Mouse (Mus musculus) left cerebral cortex, adult 18-20 months (tissue): ENCODE data around the gene Hivep1. TPM values are rescaled to one million over a fixed set of nuclear protein-coding genes. Genes with fewer than 3 reads are reported as not detected.

Experiments used
- DNase-seq, 2 experiments: peaks; one replicate each; pipeline ENCODE4 v3.0.0; 2021 to 2022; ENCODE audit warnings: low spot score in 2 of 2, mixed read lengths in 1 of 2
- total RNA-seq, 2 experiments: library from RNA; stranded (reverse); gene quantifications; 2 replicates each; pipeline ENCODE4 v1.2.3; 2021

Gene Hivep1
- total RNA-seq, 2 experiments from 2014 or later, result 69.0 to 78.6 TPM

- DNase-seq, result no peak
Observed at GRCm38 (mm10) chr13:42073285-42073684, 21.5 kb downstream of the Hivep1 start.

GRCm38 (mm10) chr13:42075546-42075945 lies 23.7 kb downstream of the Hivep1 start:
- no peak for DNase-seq

- no peak for DNase-seq
Observed at GRCm38 (mm10) chr13:42076751-42077302, 25.0 kb downstream of the Hivep1 start.

GRCm38 (mm10) chr13:42077629-42078028 lies 25.8 kb downstream of the Hivep1 start:
- DNase-seq, result no peak

- no peak for DNase-seq
Observed at GRCm38 (mm10) chr13:42080131-42080916, 28.5 kb downstream of the Hivep1 start.

- no peak for DNase-seq
Observed at GRCm38 (mm10) chr13:42088339-42088738, 36.5 kb downstream of the Hivep1 start.

- DNase-seq, result no peak
Observed at GRCm38 (mm10) chr13:42089025-42089424, 37.2 kb downstream of the Hivep1 start.

- DNase-seq, result no peak
Observed at GRCm38 (mm10) chr13:42090751-42091150, 38.9 kb downstream of the Hivep1 start.

- DNase-seq, result no peak
Observed at GRCm38 (mm10) chr13:42092392-42093139, 40.7 kb downstream of the Hivep1 start.

- DNase-seq, result no peak
Observed at GRCm38 (mm10) chr13:42093268-42094042, 41.6 kb downstream of the Hivep1 start.

GRCm38 (mm10) chr13:42095826-42096515 lies 44.1 kb downstream of the Hivep1 start:
- DNase-seq, result no peak

- no peak for DNase-seq
Observed at GRCm38 (mm10) chr13:42097109-42097508, 45.3 kb downstream of the Hivep1 start.

GRCm38 (mm10) chr13:42098522-42098921 lies 46.7 kb downstream of the Hivep1 start:
- no peak for DNase-seq

GRCm38 (mm10) chr13:42099523-42099922 lies 47.7 kb downstream of the Hivep1 start:
- no peak for DNase-seq

GRCm38 (mm10) chr13:42101440-42102190 lies 49.8 kb downstream of the Hivep1 start:
- DNase-seq, result peak in 1 of 2 experiments; percentile 56

- DNase-seq, result peak; percentile 67 to 83
Observed at GRCm38 (mm10) chr13:42102980-42103379, 51.2 kb downstream of the Hivep1 start.

GRCm38 (mm10) chr13:42103486-42104166 lies 51.8 kb downstream of the Hivep1 start:
- no peak for DNase-seq

GRCm38 (mm10) chr13:42104371-42104770 lies 52.5 kb downstream of the Hivep1 start:
- no peak for DNase-seq

- no peak for DNase-seq
Observed at GRCm38 (mm10) chr13:42108483-42109215, 56.8 kb downstream of the Hivep1 start.
